Mouse (Mus musculus): ENCODE results near the gene Hmga2. TPM values are rescaled to one million over a fixed set of nuclear protein-coding genes. Genes with fewer than 3 reads are reported as not detected.
"Not testable (repeated sequence)": the region's sequence is repeated elsewhere in the genome, so short reads cannot be mapped to it uniquely, and the experiment has no call there.

The Hmga2 gene
- polyA plus RNA-seq, 1 experiment, result not detected

GRCm38 (mm10) chr10:120363983-120364582 is 112.2 kb downstream of the Hmga2 start:
- 68% methylated on average over 20 of the region's 20 CpGs for WGBS
- no peak for TF ChIP-seq POLR2A (IDR thresholded peaks at IDR 0.05; ENCODE audit: insufficient read depth, low read depth, low read length)
- no peak for TF ChIP-seq CTCF (IDR thresholded peaks at IDR 0.05; ENCODE audit: insufficient read depth, low read depth, low read length)
- no peak overlapping the region for H3K27ac ChIP-seq (ENCODE audit: insufficient read depth, low read depth, low read length)
- peaks cover 3% of the 10 kb centered on the region; the same call in 1 of the 2 replicates for H3K4me1 ChIP-seq (ENCODE audit: control insufficient read depth, insufficient read depth, low read length)
- H3K4me3 ChIP-seq (ENCODE audit: insufficient read depth, low read depth, low read length), result no peak overlapping the region

GRCm38 (mm10) chr10:120363298-120363982 is 112.8 kb downstream of the Hmga2 start:
- 89% methylated on average over 11 of the region's 11 CpGs for WGBS
- H3K27ac ChIP-seq (ENCODE audit: insufficient read depth, low read depth, low read length), result not testable (repeated sequence)

DNA sequence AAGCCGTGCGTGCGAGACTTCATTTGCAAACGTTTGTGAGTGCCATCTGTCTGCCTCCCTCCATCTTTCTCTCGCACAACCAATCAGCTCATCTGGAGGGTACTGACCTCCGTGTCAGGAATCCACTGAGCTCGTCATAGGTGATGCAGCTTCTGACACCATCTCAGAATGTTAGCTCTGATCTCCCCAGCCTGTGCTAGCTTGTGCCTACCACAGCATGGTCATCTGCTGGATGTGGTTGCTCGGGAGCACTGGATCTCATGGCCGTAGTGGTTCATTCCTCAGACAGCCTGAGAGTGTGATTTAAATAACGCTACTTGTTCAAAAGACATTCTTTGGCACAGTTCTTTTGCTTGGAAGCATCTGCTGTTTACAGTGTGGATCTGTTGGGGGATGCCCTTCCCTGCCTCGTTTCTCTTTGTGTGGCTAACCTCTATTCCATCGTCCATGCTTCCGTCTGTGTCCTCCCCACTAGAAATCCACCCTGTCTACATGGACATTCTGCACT is 121.7 kb downstream of the Hmga2 start:
- Histone ChIP-seq H3K4me3 (ENCODE audit: insufficient read depth, low read depth, low read length) (no peak overlapping the region), H3K27ac (ENCODE audit: insufficient read depth, low read depth, low read length) (no peak overlapping the region), H3K4me1 (ENCODE audit: control insufficient read depth, insufficient read depth, low read length) (no peaks in the 10 kb centered on the region)
- TF ChIP-seq POLR2A (IDR thresholded peaks at IDR 0.05; ENCODE audit: insufficient read depth, low read depth, low read length) (no peak), CTCF (IDR thresholded peaks at IDR 0.05; ENCODE audit: insufficient read depth, low read depth, low read length) (no peak)
- WGBS, result 60% methylated on average over 13 of the region's 13 CpGs

More at GRCm38 (mm10) chr10:120363298-120363982, 112.8 kb downstream of the Hmga2 start:
- not testable (repeated sequence) for H3K4me1 ChIP-seq (ENCODE audit: control insufficient read depth, insufficient read depth, low read length); H3K4me3 ChIP-seq (ENCODE audit: insufficient read depth, low read depth, low read length)

GRCm38 (mm10) chr10:120345325-120345724 is 130.9 kb downstream of the Hmga2 start:
- no peak overlapping the region for H3K27ac ChIP-seq (ENCODE audit: insufficient read depth, low read depth, low read length)
- H3K4me1 ChIP-seq (ENCODE audit: control insufficient read depth, insufficient read depth, low read length), result no peaks in the 10 kb centered on the region
- 29% methylated on average over 6 of the region's 6 CpGs for WGBS
- no peak overlapping the region for H3K4me3 ChIP-seq (ENCODE audit: insufficient read depth, low read depth, low read length)
- TF ChIP-seq CTCF (IDR thresholded peaks at IDR 0.05; ENCODE audit: insufficient read depth, low read depth, low read length) (no peak), POLR2A (IDR thresholded peaks at IDR 0.05; ENCODE audit: insufficient read depth, low read depth, low read length) (no peak)

DNA sequence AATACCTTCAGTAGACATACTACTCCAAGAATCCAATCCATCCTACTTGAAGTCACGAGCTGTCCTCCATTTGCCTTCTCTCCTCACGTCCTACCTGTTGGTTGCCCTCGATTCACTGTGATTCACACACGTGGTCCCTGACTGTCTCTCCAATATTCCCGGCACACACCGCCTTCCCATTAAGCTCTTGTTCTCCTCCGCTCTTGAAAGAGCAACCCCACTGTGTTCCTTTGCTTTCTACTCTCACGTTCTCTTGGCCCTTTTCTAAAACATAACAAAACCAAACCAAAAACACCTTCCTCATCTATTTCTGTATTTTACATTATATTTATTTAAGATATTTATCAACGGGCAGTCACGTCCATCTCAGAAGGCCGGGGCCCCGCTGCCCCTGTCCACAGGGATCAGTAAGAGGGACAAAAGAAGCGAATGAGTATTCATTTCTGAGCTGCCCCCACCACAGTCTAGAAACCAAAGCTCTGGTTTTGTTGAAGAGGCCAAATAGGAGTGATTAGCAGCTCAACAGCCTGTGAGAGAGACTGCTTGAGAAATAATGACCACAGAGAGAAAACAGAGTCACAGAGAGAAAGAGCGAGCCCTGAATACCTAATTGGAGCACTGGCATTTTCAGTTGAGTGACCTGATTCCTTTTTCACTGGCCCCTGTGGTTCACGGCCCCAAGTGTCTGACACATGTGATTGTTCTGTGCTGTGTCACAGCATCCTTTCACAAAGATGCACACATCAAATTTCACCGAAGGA is 131.5 kb downstream of the Hmga2 start:
- 24% methylated on average over 16 of the region's 16 CpGs for WGBS
- TF ChIP-seq POLR2A (IDR thresholded peaks at IDR 0.05; ENCODE audit: insufficient read depth, low read depth, low read length) (no peak), CTCF (IDR thresholded peaks at IDR 0.05; ENCODE audit: insufficient read depth, low read depth, low read length) (no peak)
- H3K27ac ChIP-seq (ENCODE audit: insufficient read depth, low read depth, low read length), result no peak overlapping the region
- H3K4me1 ChIP-seq (ENCODE audit: control insufficient read depth, insufficient read depth, low read length), result no peaks in the 10 kb centered on the region
- no peak overlapping the region for H3K4me3 ChIP-seq (ENCODE audit: insufficient read depth, low read depth, low read length)

GRCm38 (mm10) chr10:120339906-120340305 is 136.4 kb downstream of the Hmga2 start:
- WGBS, result 81% methylated on average over 2 of the region's 2 CpGs

DNA sequence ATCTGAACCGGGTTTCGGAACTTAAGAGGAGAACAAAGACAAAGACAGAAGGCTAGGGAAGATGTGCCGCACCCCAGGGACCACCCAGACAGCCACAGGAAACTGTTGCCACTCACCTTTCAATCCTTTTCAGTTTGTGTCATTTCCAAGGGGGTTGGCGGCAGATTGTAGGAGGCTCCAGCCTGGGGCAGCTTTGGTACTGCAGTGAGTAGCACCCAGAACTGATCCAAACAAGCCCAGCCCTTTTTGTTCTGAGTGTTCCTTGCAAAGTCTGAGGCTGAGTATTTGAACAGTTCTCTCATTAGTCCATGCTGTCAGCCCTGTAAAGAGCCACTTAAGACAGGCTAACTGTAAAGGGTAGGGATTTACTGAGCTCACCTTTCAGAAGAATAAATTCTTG is 136.9 kb downstream of the Hmga2 start:
- no peak overlapping the region for H3K4me3 ChIP-seq (ENCODE audit: insufficient read depth, low read depth, low read length)
- WGBS, result 78% methylated on average over 4 of the region's 4 CpGs
- TF ChIP-seq POLR2A (IDR thresholded peaks at IDR 0.05; ENCODE audit: insufficient read depth, low read depth, low read length), result no peak
- no peak for TF ChIP-seq CTCF (IDR thresholded peaks at IDR 0.05; ENCODE audit: insufficient read depth, low read depth, low read length)
- no peak overlapping the region for H3K27ac ChIP-seq (ENCODE audit: insufficient read depth, low read depth, low read length)
- no peaks in the 10 kb centered on the region for H3K4me1 ChIP-seq (ENCODE audit: control insufficient read depth, insufficient read depth, low read length)

More at GRCm38 (mm10) chr10:120339906-120340305, 136.4 kb downstream of the Hmga2 start:
- not testable (repeated sequence) for H3K27ac ChIP-seq (ENCODE audit: insufficient read depth, low read depth, low read length); H3K4me1 ChIP-seq (ENCODE audit: control insufficient read depth, insufficient read depth, low read length); H3K4me3 ChIP-seq (ENCODE audit: insufficient read depth, low read depth, low read length)

DNA sequence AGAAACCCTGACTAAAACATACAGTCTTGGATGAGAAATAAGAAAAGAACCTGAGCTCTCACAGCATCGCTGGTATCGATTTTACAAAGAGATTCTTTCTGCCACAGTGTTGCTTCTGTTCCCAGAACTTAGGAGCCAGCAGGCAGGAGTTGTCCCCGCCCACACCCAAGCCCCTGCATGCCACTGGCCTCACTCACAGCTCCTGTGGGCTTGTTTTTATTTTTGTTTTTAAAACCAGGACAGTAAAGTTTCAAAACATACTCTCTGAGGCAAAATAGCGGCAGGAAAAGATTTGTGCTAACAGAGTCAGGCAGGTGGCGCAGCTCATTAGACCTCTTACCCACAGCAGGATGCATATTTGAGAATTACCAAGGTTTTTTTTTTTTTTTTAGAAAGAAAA is 137.4 kb downstream of the Hmga2 start:
- WGBS, result 62% methylated on average over 5 of the region's 5 CpGs
- no peaks in the 10 kb centered on the region for H3K4me1 ChIP-seq (ENCODE audit: control insufficient read depth, insufficient read depth, low read length)
- TF ChIP-seq POLR2A (IDR thresholded peaks at IDR 0.05; ENCODE audit: insufficient read depth, low read depth, low read length) (no peak), CTCF (IDR thresholded peaks at IDR 0.05; ENCODE audit: insufficient read depth, low read depth, low read length) (no peak)
- no peak overlapping the region for H3K27ac ChIP-seq (ENCODE audit: insufficient read depth, low read depth, low read length)
- H3K4me3 ChIP-seq (ENCODE audit: insufficient read depth, low read depth, low read length), result no peak overlapping the region

- not testable (repeated sequence) for H3K4me1 ChIP-seq (ENCODE audit: control insufficient read depth, insufficient read depth, low read length); H3K4me3 ChIP-seq (ENCODE audit: insufficient read depth, low read depth, low read length); H3K27ac ChIP-seq (ENCODE audit: insufficient read depth, low read depth, low read length)
- WGBS, result 93% methylated on average over 1 of the region's 1 CpGs
Measured at GRCm38 (mm10) chr10:120338431-120338830, 137.8 kb downstream of the Hmga2 start.

Data from olfactory bulb, adult 2 months (tissue).